Mouse (Mus musculus) retina, postnatal 1 day (tissue): ENCODE measurements at regions not wholly inside any gene's neighbourhood (a gene's known extent, or its start where the extent isn't known, plus 50 kb on each side); places are given as distances from the start of the nearest gene placed in this dataset.
"Not testable (repeated sequence)": the region's sequence is repeated elsewhere in the genome, so short reads cannot be mapped to it uniquely, and the experiment has no call there.

Experiments
- DNase-seq: peaks from one replicate; pipeline ENCODE4 v3.0.0-alpha.2; 2012

- DNase-seq: no peak
These were observed 1442.4 kb upstream of the Tacstd2 start for GRCm38 (mm10) chr6:68977959-68978358.

GRCm38 (mm10) chr6:68964012-68964411 is 1428.4 kb upstream of the Tacstd2 start:
- DNase-seq: no peak

- DNase-seq: peak; percentile 5
These were observed 1402.5 kb upstream of the Tacstd2 start for GRCm38 (mm10) chr6:68938104-68938503.

DNA sequence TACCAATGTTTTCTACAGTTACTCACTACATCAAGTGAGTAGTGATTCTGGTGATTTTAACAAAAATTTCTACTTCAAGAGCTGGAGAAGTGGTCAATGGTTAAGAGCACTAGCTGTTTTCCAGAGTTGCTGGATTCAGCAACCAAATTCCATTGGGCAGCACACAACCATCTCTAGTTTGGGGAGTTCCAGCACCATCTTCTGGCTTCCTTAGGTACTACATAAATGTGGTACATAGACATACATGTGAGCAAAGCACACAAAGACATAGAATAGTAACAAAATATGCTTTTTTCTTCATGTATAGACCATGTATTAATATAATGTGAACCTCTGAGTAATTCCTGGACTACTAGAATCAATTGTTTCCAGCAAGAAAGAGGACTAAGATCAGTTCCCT is 1396.3 kb upstream of the Tacstd2 start:
- peak; percentile 4 for DNase-seq

DNA sequence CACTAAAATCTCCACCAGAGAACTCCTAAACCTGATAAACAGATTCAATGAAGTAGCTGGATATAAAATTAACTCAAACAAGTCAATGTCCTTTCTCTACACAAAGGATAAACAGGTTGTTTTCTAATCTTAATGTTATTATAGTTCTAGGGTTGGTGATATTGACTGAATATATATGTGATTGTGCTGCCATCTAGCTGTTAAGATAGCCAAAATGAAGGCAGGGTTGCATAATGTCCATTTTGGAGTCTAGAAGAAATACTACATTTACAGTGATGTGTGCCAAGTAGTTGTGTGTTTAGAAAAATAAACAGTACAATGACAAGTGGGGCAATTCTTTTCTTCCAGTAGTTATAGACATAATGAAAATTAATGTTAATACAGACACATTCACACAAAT is 1379.9 kb upstream of the Tacstd2 start:
- DNase-seq: no peak

GRCm38 (mm10) chr6:68884130-68884529 is 1348.5 kb upstream of the Tacstd2 start:
- DNase-seq: no peak

DNA sequence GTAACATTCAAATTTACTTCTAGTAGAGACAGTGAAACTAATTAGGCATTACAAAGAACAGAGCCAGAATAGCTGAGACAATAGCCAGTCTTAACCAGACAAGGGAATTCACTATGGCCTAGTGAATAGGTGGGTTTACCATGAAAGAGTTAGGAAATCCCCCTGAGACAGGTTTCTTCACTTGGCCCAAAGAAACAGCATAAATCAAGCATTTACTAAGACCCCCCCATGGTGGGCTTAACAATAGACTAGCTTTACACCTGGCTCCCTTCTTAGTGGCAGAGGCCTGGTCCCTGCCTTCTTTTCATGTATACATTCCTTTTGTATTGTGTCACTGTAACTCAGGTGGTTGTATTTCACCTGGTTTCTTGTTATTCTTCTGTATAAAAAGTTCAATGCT is 1317.2 kb upstream of the Tacstd2 start:
- not testable (repeated sequence) for DNase-seq

DNA sequence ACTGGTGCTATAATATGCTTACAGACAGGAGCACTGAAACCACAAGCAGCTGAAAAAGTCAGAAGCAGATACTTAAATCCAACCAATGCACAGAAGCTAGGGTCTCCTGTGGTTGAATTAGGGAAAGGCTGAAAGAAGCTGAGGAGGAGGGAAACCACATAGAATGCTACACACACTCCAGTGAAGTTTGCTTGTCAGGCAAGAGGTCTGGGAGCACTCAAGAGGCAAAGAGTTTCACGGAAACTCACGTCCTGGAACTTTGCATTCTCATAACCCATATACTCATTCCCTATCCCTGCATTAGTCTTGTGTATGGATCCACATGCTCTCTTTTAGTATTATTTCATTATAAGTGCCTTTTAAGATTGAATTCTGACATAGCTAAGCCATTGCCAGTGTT is 1316.7 kb upstream of the Tacstd2 start:
- no peak for DNase-seq

DNA sequence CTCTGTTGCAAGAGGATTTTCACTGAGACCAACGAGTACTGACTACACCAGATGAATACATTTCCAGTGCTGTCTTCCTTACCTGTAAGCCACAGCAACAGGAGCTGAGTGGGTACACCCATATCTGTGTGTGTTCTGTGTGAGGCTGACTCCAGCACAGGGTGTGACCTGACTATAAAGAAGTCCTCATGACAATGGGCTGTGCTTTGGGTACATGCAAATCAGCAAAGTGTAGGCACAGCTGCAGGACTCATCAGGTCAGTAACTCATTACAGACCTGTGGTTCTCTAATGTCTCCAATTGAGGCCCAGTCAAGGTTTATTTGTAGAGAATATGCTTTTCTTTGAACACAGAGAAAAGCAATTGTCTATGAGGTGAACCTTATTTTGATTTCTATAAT is 1299.6 kb upstream of the Tacstd2 start:
- DNase-seq: no peak

DNA sequence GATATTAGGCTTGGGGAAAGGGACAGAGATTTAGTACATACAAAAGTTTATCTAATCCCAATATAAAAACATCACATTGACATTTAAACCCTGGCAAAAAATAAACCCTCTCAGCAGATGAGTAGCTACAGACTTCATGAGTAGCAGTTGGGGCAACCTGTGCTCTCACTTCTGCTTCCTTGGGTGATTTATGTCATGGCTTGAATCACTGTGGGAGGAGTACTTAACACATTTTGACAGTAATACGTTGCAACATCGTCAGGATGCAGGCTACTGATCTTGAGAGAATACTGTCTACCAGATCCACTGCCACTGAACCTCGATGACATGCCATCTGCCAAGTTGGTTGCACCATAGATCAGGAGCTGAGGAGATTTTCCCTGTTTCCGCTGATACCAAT is 1299.0 kb upstream of the Tacstd2 start:
- no peak for DNase-seq

- not testable (repeated sequence) for DNase-seq
These were observed 1292.9 kb upstream of the Tacstd2 start for GRCm38 (mm10) chr6:68828460-68828859.

GRCm38 (mm10) chr6:68813346-68813745 is 1277.8 kb upstream of the Tacstd2 start:
- DNase-seq: no peak

DNA sequence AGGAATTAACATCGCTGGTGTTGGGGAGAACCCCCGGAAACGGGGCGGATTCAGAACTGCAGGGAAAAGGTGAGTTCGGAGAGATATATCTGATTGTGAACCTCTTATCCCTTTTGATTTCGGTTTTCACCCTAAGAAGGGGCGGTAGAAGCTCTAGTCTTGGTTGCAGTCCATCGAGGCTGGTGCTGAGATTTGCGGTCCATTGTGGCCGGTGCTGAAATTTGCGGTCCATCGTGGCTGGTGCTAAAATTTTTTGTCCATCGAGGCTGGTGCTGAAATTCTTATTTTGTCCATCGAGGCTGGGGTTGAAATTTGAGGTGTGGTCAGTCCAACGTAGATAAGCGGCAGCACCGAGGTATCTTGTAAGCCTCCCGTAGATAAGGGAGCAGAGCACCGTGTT is 1263.6 kb upstream of the Tacstd2 start:
- not testable (repeated sequence) for DNase-seq

GRCm38 (mm10) chr6:68771507-68771906 is 1235.9 kb upstream of the Tacstd2 start:
- DNase-seq: no peak

DNA sequence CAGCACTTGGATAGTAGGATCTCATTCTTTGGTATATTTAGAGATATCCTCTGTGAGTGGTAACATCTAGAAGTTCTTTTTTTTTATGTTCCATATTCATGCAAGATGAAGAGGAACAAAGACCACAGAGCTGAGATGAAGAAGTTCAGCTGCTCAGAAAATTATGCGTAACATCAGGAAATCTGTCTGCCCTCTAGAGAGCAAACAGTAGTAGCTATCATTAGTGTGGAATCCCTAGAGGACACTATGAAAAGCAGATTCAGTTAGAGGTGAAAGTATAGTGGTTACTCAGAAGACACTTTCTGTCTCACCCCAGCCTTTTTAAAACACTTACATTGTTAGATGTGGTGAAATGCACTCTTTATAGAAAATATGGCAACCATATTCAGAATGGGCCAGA is 1214.9 kb upstream of the Tacstd2 start:
- DNase-seq: no peak

- no peak for DNase-seq
These were observed 1214.1 kb upstream of the Tacstd2 start for GRCm38 (mm10) chr6:68749699-68750098.

GRCm38 (mm10) chr6:68738573-68738972 is 1203.0 kb upstream of the Tacstd2 start:
- DNase-seq: no peak

GRCm38 (mm10) chr6:68736647-68737046 is 1201.1 kb upstream of the Tacstd2 start:
- no peak for DNase-seq

DNA sequence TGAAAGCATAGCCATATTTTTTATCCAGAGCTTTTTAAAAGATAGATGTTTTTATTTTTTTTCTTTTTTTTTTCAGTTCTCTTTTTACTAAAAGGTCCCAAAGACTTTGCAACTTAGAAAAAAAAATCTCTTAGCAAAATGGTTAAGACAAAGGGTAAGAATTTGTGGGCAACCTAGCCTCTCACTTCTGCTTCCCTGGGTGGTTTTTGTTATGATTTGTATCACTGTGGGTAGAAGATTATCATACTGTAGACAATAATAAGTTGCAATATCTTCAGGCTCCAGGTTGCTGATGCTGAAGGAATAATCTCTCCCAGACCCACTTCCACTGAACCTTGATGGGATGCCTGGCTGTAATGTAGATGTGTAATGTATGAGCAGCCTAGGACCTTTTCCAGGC is 1200.5 kb upstream of the Tacstd2 start:
- no peak for DNase-seq

GRCm38 (mm10) chr6:68711084-68711483 is 1175.5 kb upstream of the Tacstd2 start:
- not testable (repeated sequence) for DNase-seq

DNA sequence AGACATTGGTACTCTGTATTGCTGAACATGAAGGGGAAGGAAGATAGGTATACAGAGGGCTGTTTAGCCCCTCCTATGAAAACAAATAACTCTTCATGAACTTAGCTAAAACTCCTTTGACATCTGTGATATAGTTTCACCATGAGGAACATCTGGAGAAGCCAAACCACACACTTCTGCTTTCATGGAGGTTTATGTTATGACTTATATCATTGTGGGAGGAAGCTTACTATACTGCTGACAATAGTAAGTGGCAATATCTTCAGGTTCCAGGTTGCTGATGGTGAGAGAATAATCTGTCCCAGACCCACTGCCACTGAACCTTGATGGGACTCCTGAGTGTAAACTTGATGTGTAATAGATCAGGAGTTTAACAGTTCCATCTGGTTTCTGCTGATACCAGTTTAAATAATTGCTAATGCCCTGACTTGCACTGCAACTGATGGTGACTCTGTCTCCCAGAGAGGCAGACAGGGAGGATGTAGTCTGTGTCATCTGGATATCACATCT is 1168.8 kb upstream of the Tacstd2 start:
- DNase-seq: not testable (repeated sequence)

DNA sequence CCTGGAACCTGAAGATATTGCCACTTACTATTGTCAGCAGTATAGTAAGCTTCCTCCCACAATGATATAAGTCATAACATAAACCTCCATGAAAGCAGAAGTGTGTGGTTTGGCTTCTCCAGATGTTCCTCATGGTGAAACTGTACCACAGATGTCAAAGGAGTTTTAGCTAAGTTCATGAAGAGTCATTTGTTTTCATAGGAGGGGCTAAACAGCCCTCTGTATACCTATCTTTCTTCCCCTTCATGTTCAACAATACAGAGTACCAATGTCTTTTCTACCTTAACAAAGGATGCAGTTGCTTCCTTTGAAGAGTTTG is 1145.2 kb upstream of the Tacstd2 start:
- not testable (repeated sequence) for DNase-seq

GRCm38 (mm10) chr6:68680099-68680791 is 1144.6 kb upstream of the Tacstd2 start:
- DNase-seq: no peak

- peak; percentile 66 for DNase-seq
These were observed 1132.8 kb upstream of the Tacstd2 start for GRCm38 (mm10) chr6:68668433-68668832.

DNA sequence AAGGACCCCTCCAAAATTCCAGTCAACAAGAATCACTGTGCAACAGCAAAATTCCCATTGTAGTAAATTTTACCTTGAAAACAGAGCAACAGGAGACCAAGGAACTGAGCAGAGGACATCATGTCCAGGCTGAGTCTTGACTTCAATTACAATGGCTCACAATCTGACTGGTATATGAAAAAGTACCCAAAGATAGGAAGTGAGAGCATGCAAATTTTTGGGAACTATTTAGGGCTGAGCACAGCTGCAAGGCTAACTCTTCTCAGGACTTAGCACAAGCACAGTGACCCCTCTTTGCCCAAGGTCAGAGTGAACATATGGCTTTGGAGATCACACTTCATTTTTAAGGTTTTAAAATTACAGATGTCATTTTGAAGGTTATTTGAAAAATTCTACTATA is 1096.7 kb upstream of the Tacstd2 start:
- DNase-seq: not testable (repeated sequence)
